Mouse (Mus musculus) ES-Bruce4 (cell line): ENCODE data around the gene Dstyk. TPM values are rescaled to one million over a fixed set of nuclear protein-coding genes. Genes with fewer than 3 reads are reported as not detected.
A peak's percentile ranks its signal among the peaks of the same experiment; 100 is the strongest.

ENCODE experiments used
- H3K27ac ChIP-seq: 2 replicates; pipeline ENCODE4 v1.5.1; 2012; ENCODE audit warnings: low read length, inconsistent platforms; ENCODE audit not compliant: insufficient read depth
- H3K27me3 ChIP-seq: 2 replicates; pipeline ENCODE4 v1.6.1; 2012; ENCODE audit warnings: mild to moderate bottlenecking, low read length, inconsistent platforms; ENCODE audit not compliant: control insufficient read depth, poor library complexity, insufficient read depth, severe bottlenecking
- H3K36me3 ChIP-seq: 2 replicates; pipeline ENCODE4 v1.6.1; 2012; ENCODE audit warnings: inconsistent platforms, mild to moderate bottlenecking, low read length, moderate library complexity; ENCODE audit not compliant: control insufficient read depth, poor library complexity, insufficient read depth, severe bottlenecking
- H3K4me1 ChIP-seq: one replicate; pipeline ENCODE4 v1.8.1; 2011; ENCODE audit warnings: low read length; ENCODE audit not compliant: control insufficient read depth, insufficient read depth
- H3K4me3 ChIP-seq: 2 replicates; pipeline ENCODE4 v1.5.1; 2011; ENCODE audit warnings: low read depth, mild to moderate bottlenecking, low read length
- H3K9ac ChIP-seq: 2 replicates; pipeline ENCODE4 v1.6.1; 2012; ENCODE audit warnings: low read depth, mild to moderate bottlenecking, inconsistent platforms; ENCODE audit not compliant: poor library complexity, severe bottlenecking
- H3K9me3 ChIP-seq: replicated peaks from 2 replicates; pipeline ENCODE4 v1.6.1; 2012; ENCODE audit warnings: mild to moderate bottlenecking, low read length, inconsistent platforms; ENCODE audit not compliant: control insufficient read depth, poor library complexity, insufficient read depth, severe bottlenecking
- CTCF ChIP-seq: IDR thresholded peaks from one replicate; pipeline ENCODE4 v1.8.1; 2011; ENCODE audit warnings: low read depth, low read length
- EP300 ChIP-seq: IDR thresholded peaks from 2 replicates; pipeline ENCODE4 v1.6.1; 2011; ENCODE audit warnings: low read depth, low read length; ENCODE audit not compliant: insufficient read depth
- POLR2A ChIP-seq: IDR thresholded peaks from one replicate; pipeline ENCODE4 v1.8.1; 2011; ENCODE audit warnings: low read length; ENCODE audit not compliant: insufficient read depth
- polyA plus RNA-seq: library from polyadenylated mRNA; stranded (reverse); fragments of >200 nt; gene quantifications from 2 replicates; pipeline ENCODE4 v1.2.4, GENCODE M21; 2011; ENCODE audit warnings: low read depth; ENCODE audit not compliant: missing spikeins, insufficient read depth, insufficient read length

Dstyk gene
- polyA plus RNA-seq, 1 experiment = 19.9 TPM

DNA sequence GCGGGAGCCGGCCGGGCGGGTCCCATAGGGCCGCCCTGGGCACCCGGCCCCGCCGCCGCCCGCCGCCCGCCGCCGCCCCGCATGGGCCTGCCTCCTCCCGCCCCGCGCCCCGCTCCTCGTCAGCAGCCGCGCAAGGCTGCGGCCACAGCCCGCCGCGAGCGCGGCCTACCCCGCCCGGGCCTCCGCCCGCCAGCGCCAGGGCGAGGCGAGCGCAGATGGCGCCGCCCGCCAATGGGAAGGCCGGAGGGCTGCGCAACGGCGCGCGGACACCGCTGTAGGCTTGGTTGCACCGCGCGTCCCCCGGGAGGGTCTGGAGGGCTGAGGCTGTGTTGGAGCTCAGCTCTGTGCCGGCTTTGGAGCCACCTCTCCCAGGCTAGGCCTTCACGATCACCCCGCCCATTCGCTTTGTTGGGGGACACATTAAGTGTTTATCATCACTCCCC, 25.8 kb upstream of the Dstyk start:
- Histone ChIP-seq H3K27me3 (no peaks in the 10 kb centered on the region), H3K9me3 (no peaks in the 10 kb centered on the region), H3K27ac (no peak overlapping the region), H3K36me3 (no peaks in the 10 kb centered on the region), H3K4me1 (no peaks in the 10 kb centered on the region), H3K9ac (peak overlapping the region; percentile 89), H3K4me3 (peak overlapping the region; percentile 97)
- TF ChIP-seq POLR2A = no peak
- no peak for TF ChIP-seq CTCF

DNA sequence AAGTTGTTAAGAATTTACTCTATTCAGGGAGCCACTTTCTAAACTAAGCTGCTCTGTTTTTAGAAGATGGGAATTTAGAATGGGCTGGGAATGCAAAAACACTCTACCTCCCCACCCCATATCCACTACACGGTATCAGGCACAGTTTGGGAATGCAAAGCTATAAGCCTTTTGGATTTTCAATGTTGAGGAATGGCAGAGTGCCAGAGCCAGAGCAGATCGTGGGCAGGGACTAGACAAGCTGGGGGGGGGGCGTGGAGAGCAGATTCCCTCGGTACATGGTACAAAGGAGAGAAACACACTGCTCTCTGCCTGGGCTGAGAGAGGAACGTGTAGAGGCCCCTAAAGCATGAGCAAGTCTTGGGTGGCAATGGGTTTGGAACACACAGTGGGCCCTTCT, 24.5 kb upstream of the Dstyk start:
- no peak overlapping the region for H3K27ac ChIP-seq
- H3K4me1 ChIP-seq = no peaks in the 10 kb centered on the region
- H3K36me3 ChIP-seq = no peaks in the 10 kb centered on the region
- no peak overlapping the region for H3K4me3 ChIP-seq
- H3K27me3 ChIP-seq = no peaks in the 10 kb centered on the region
- no peaks in the 10 kb centered on the region for H3K9me3 ChIP-seq
- TF ChIP-seq POLR2A (no peak), EP300 (no peak), CTCF (no peak)
- H3K9ac ChIP-seq = no peak overlapping the region

DNA sequence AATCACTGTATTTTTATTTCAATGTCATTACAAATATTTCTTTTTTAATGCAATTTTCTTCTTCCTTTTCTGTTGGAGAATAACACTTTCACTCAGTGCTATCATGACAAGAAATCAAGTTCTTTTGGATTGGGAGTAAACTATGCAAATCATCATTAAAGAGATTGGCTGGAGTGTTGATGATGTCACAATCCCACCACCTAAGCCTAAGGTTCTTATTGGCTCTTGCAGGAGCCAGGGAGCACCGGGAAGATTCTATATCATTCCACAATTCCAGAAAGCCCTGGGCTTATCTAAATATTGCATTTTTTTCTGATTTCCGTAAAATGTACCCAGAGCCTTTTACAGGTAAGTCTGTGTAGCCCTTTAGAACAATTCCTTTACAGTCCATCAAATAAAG, 20.6 kb upstream of the Dstyk start:
- no peaks in the 10 kb centered on the region for H3K4me1 ChIP-seq
- TF ChIP-seq POLR2A (no peak), EP300 (no peak)
- no peak overlapping the region for H3K27ac ChIP-seq
- no peaks in the 10 kb centered on the region for H3K27me3 ChIP-seq
- H3K4me3 ChIP-seq = no peak overlapping the region
- no peaks in the 10 kb centered on the region for H3K9me3 ChIP-seq
- no peaks in the 10 kb centered on the region for H3K36me3 ChIP-seq
- H3K9ac ChIP-seq = no peak overlapping the region

DNA sequence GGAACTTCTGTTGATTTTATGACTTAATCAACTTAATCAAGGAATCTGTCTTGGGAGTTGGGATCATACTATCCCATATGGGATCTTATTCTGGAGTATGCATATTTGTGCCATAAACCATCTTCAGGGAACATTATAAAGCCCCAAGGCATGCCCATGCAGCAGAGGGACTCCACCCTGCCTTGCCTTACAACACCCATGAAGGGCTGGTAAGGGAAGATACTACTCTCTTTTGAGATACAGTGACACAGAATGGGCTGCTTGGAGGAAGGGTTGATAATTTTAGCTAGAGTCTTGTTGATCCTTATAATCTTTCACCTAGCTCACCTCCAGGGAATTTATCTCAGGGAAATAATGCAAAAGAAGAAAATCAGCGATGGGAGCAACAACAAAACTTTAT, 16.8 kb upstream of the Dstyk start:
- no peak overlapping the region for H3K4me3 ChIP-seq
- TF ChIP-seq CTCF (no peak), EP300 (no peak), POLR2A (no peak)
- no peak overlapping the region for H3K9ac ChIP-seq
- no peaks in the 10 kb centered on the region for H3K4me1 ChIP-seq
- H3K9me3 ChIP-seq = no peaks in the 10 kb centered on the region
- H3K27ac ChIP-seq = no peak overlapping the region
- H3K27me3 ChIP-seq = no peaks in the 10 kb centered on the region
- H3K36me3 ChIP-seq = no peaks in the 10 kb centered on the region

DNA sequence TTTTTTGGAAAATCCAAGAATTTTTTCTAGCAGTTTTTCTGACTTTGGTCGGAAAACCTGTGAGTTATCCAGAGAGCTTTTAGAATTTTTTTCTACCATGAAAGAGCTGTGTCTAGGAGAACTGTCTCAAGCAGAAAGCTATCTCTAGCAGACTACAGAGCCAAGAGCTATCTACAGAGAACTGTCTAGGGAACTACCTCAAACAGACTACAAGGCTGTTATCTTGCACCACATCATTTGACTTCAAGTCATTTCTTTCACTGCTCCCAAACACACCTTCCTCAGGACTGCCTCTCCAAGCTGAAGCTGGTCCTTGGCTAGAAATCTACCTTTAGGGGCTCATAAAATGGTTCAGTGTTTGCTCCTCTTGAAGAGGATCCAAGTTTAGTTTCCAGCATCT, 15.5 kb upstream of the Dstyk start:
- Histone ChIP-seq H3K27ac (no peak overlapping the region), H3K36me3 (no peaks in the 10 kb centered on the region), H3K9ac (no peak overlapping the region), H3K9me3 (no peaks in the 10 kb centered on the region), H3K4me3 (no peak overlapping the region), H3K4me1 (no peaks in the 10 kb centered on the region), H3K27me3 (no peaks in the 10 kb centered on the region)
- no peak for TF ChIP-seq CTCF

DNA sequence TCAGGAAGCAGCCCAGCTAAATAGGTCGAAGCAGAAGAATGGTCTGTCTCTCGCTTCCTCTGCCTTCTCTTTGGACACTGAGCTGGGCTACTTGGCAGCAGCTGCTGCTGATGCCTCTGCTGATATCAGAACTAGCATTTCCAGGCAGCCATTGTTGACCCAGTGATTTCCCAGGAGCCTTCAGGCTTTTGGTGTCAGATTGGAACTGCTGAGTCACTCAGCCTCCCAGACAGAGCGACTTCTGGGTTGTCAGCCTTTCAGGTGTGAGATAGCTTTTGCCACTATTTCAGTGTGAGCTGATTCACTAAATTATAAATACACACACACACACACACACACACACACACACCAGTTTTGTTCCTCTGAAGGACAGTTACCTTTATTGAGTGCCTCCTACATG, 6.7 kb upstream of the Dstyk start:
- H3K27ac ChIP-seq = no peak overlapping the region
- peaks cover 12% of the 10 kb centered on the region for H3K9me3 ChIP-seq
- no peak overlapping the region for H3K9ac ChIP-seq
- no peak overlapping the region for H3K4me3 ChIP-seq
- H3K27me3 ChIP-seq = no peaks in the 10 kb centered on the region
- peaks cover 1% of the 10 kb centered on the region for H3K4me1 ChIP-seq
- no peaks in the 10 kb centered on the region for H3K36me3 ChIP-seq
- no peak for TF ChIP-seq CTCF
- TF ChIP-seq EP300 = no peak
- TF ChIP-seq POLR2A = no peak
